Mouse (Mus musculus): ENCODE data around the gene Nipa1. TPM values are rescaled to one million over a fixed set of nuclear protein-coding genes. Genes with fewer than 3 reads are reported as not detected.
A peak's percentile ranks its signal among the peaks of the same experiment; 100 is the strongest.

Nipa1 gene
- polyA plus RNA-seq, 1 experiment = 13.8 TPM

GRCm38 (mm10) chr7:56010318-56011017 lies 9.3 kb downstream of the Nipa1 start:
- DNase-seq (ENCODE audit: low spot score) = no peak

GRCm38 (mm10) chr7:55998997-55999396 lies 20.8 kb downstream of the Nipa1 start:
- no peak for DNase-seq (ENCODE audit: low spot score)

- no peak for DNase-seq (ENCODE audit: low spot score)
Measured at GRCm38 (mm10) chr7:55995013-55995412, 24.7 kb downstream of the Nipa1 start.

- no peak for DNase-seq (ENCODE audit: low spot score)
Measured at GRCm38 (mm10) chr7:55991858-55992257, 27.9 kb downstream of the Nipa1 start.

GRCm38 (mm10) chr7:55991129-55991528 lies 28.6 kb downstream of the Nipa1 start:
- no peak for DNase-seq (ENCODE audit: low spot score)

GRCm38 (mm10) chr7:55986526-55987214 lies 33.1 kb downstream of the Nipa1 start:
- DNase-seq (ENCODE audit: low spot score) = peak; percentile 36

- no peak for DNase-seq (ENCODE audit: low spot score)
Measured at GRCm38 (mm10) chr7:55984754-55985153, 35.0 kb downstream of the Nipa1 start.

- no peak for DNase-seq (ENCODE audit: low spot score)
Measured at GRCm38 (mm10) chr7:55983107-55983506, 36.6 kb downstream of the Nipa1 start.

- DNase-seq (ENCODE audit: low spot score) = no peak
Measured at GRCm38 (mm10) chr7:55982010-55982700, 37.6 kb downstream of the Nipa1 start.

GRCm38 (mm10) chr7:55981511-55981910 lies 38.2 kb downstream of the Nipa1 start:
- DNase-seq (ENCODE audit: low spot score) = no peak

- DNase-seq (ENCODE audit: low spot score) = no peak
Measured at GRCm38 (mm10) chr7:55974429-55974828, 45.3 kb downstream of the Nipa1 start.

GRCm38 (mm10) chr7:55969415-55969814 lies 50.3 kb downstream of the Nipa1 start:
- DNase-seq (ENCODE audit: low spot score) = no peak

GRCm38 (mm10) chr7:55968258-55968901 lies 51.4 kb downstream of the Nipa1 start:
- DNase-seq (ENCODE audit: low spot score) = no peak

- no peak for DNase-seq (ENCODE audit: low spot score)
Measured at GRCm38 (mm10) chr7:55966866-55967460, 52.8 kb downstream of the Nipa1 start.

GRCm38 (mm10) chr7:55962004-55962908 lies 57.5 kb downstream of the Nipa1 start, which contains the start of gene Nipa2:
TSS of gene Nipa2 (minus strand) at chr7:55962476.
- DNase-seq (ENCODE audit: low spot score) = peak; percentile 96

GRCm38 (mm10) chr7:55960506-55960905 lies 59.2 kb downstream of the Nipa1 start:
- DNase-seq (ENCODE audit: low spot score) = no peak

GRCm38 (mm10) chr7:55959801-55960200 lies 60.0 kb downstream of the Nipa1 start:
- DNase-seq (ENCODE audit: low spot score) = no peak

- no peak for DNase-seq (ENCODE audit: low spot score)
Measured at GRCm38 (mm10) chr7:55957916-55958315, 61.8 kb downstream of the Nipa1 start.

- DNase-seq (ENCODE audit: low spot score) = no peak
Measured at GRCm38 (mm10) chr7:55957178-55957577, 62.6 kb downstream of the Nipa1 start.

GRCm38 (mm10) chr7:55956054-55956453 lies 63.7 kb downstream of the Nipa1 start:
- no peak for DNase-seq (ENCODE audit: low spot score)

- no peak for DNase-seq (ENCODE audit: low spot score)
Measured at GRCm38 (mm10) chr7:55938341-55938740, 81.4 kb downstream of the Nipa1 start.

Data from urinary bladder, adult 2 months (tissue).